Mouse (Mus musculus) neural tube, embryonic 15.5 days (tissue): Measurements from ENCODE around the gene Olfr1513. TPM values are rescaled to one million over a fixed set of nuclear protein-coding genes. Genes with fewer than 3 reads are reported as not detected.
"Not testable (repeated sequence)": the region's sequence is repeated elsewhere in the genome, so short reads cannot be mapped to it uniquely, and the experiment has no call there.

Experiments used
- ATAC-seq: fragments of 200-750 bp; cut with Nextera tagmentation; 2 replicates; pipeline ENCODE4 v1.8.0; 2017; ENCODE audit warnings: mild to moderate bottlenecking, moderate TSS enrichment, moderate library complexity; ENCODE audit not compliant: low FRiP score
- H3K27ac ChIP-seq: fragments of 300-500 bp; sonication (generic); replicated peaks from 2 replicates; pipeline ENCODE4 v1.5.1; 2015; ENCODE audit warnings: mild to moderate bottlenecking, inconsistent platforms
- H3K27me3 ChIP-seq: fragments of 300-500 bp; sonication (generic); replicated peaks from 2 replicates; pipeline ENCODE4 v1.6.1; 2015; ENCODE audit warnings: inconsistent platforms
- H3K36me3 ChIP-seq: fragments of 300-500 bp; sonication (generic); 2 replicates; pipeline ENCODE4 v1.6.1; 2015; ENCODE audit warnings: inconsistent platforms
- H3K4me1 ChIP-seq: fragments of 300-500 bp; sonication (generic); 2 replicates; pipeline ENCODE4 v1.6.1; 2015; ENCODE audit warnings: inconsistent platforms
- H3K4me2 ChIP-seq: fragments of 300-500 bp; sonication (generic); 2 replicates; pipeline ENCODE4 v1.6.1; 2015; ENCODE audit warnings: inconsistent platforms, mild to moderate bottlenecking, moderate library complexity
- H3K4me3 ChIP-seq: fragments of 300-500 bp; sonication (generic); replicated peaks from 2 replicates; pipeline ENCODE4 v1.5.1; 2015; ENCODE audit warnings: mild to moderate bottlenecking, inconsistent platforms
- H3K9ac ChIP-seq: fragments of 300-500 bp; sonication (generic); replicated peaks from 2 replicates; pipeline ENCODE4 v1.6.1; 2015; ENCODE audit warnings: mild to moderate bottlenecking, inconsistent platforms
- H3K9me3 ChIP-seq: fragments of 300-500 bp; sonication (generic); replicated peaks from 2 replicates; pipeline ENCODE4 v1.6.1; 2016; ENCODE audit warnings: inconsistent platforms
- WGBS: fragments of 180-500 bp; shearing (Covaris S2); methylation state at CpG from one replicate; pipeline ENCODE4 v1.1.7; 2015; ENCODE audit warnings: mixed read lengths; 5-methylcytosine and 5-hydroxymethylcytosine counted together
- polyA plus RNA-seq: library from polyadenylated mRNA; unstranded; fragments of >200 nt; fragmentation: Nextera tagmentation; extraction: Ambion mirVana; gene quantifications from 2 replicates; pipeline ENCODE4 v1.2.1, GENCODE M21; 2015

The Olfr1513 gene
- not detected in 2 replicates for polyA plus RNA-seq

GRCm38 (mm10) chr14:52356308-52356707 is at the start of gene Olfr1513:
Gene Olfr1513, minus strand, starts transcription at chr14:52356408.
- H3K4me1 ChIP-seq: no peaks in the 10 kb centered on the region
- no peak for ATAC-seq
- H3K9ac ChIP-seq: no peak within 1 kb of the TSS
- H3K4me2 ChIP-seq: no peak within 1 kb of the TSS
- H3K27ac ChIP-seq: no peak within 1 kb of the TSS
- no peaks in the 10 kb centered on the region for H3K27me3 ChIP-seq
- no peaks in the 10 kb centered on the region for H3K9me3 ChIP-seq
- no peaks in the 10 kb centered on the region for H3K36me3 ChIP-seq
- H3K4me3 ChIP-seq: no peak within 1 kb of the TSS
- 74% methylated on average over 4 of the region's 4 CpGs for WGBS

- Histone ChIP-seq H3K4me3 (no peak within 1 kb of the TSS), H3K27ac (no peak within 1 kb of the TSS), H3K36me3 (no peaks in the 10 kb centered on the region), H3K9ac (no peak within 1 kb of the TSS), H3K9me3 (no peaks in the 10 kb centered on the region), H3K27me3 (no peaks in the 10 kb centered on the region), H3K4me1 (no peaks in the 10 kb centered on the region), H3K4me2 (no peak within 1 kb of the TSS)
- WGBS: 79% methylated on average over 4 of the region's 4 CpGs
- ATAC-seq: no peak
Observed at GRCm38 (mm10) chr14:52397279-52397678, 41.1 kb upstream of the Olfr1513 start, which contains the start of gene Olfr1511. Gene Olfr1511, minus strand, starts transcription at chr14:52397379.

DNA sequence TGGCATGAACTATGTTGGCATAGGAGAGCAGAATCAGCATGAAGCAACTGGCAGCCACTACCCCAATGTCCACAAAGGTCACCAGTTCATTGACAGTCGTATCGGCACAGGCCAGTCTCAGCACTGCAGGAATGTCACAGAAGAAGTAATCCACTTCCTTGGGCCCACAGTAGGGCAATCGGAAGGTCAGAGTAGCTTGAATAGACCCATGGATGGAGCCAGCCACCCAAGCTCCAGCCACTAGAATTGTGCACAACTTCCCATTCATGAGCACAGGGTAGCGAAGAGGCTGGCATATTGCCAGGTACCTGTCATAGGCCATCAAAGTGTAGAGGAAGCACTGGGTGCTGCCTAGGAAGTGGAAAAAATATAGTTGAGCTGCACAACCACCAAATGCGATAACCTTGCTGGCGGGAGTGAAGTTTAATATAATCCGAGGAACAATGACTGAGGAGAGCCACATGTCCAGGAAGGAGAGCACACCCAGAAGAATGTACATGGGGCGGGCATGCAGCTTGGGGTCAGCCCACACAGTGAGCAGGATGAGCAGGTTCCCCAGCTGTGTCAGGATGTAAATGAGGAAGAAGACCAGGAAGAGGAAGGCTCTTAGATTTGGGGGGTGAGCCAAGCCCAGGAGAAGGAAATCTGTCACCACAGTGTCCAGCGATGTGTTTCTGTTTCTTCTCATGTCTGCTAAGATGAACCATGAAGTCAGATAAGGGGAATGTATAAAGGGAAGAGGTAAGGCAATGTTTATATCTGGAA is 34.1 kb upstream of the Olfr1513 start:
- not testable (repeated sequence) for H3K4me3 ChIP-seq, H3K27ac ChIP-seq, H3K9ac ChIP-seq, H3K27me3 ChIP-seq, H3K4me2 ChIP-seq, H3K4me1 ChIP-seq, ATAC-seq, H3K9me3 ChIP-seq, H3K36me3 ChIP-seq
- WGBS: 91% methylated on average over 9 of the region's 9 CpGs

DNA sequence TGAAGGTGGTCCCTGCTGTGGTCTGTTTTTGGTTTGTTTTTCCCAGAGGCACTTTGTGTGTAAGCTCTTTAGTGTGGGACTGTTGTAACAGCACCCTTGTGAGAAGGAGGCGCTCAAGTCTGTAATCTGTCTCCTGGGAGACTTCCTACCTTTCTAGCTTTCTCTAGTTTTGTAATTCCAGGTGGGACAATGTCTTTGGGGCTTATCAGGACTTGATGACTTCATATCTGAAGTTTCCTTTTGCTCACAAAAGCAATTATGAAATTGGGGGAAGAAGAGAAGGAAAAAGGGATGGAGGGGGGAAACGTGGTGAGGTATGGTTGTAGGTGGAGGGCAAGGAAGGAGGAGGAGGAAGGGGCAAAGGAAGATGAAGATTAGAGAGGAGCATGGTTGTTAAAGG is 22.9 kb upstream of the Olfr1513 start, which contains the start of gene Olfr1512:
Gene Olfr1512 (minus strand): TSS at position 101 of the 400 bp plus-strand sequence.
- WGBS: 71% methylated on average over 2 of the region's 2 CpGs

DNA sequence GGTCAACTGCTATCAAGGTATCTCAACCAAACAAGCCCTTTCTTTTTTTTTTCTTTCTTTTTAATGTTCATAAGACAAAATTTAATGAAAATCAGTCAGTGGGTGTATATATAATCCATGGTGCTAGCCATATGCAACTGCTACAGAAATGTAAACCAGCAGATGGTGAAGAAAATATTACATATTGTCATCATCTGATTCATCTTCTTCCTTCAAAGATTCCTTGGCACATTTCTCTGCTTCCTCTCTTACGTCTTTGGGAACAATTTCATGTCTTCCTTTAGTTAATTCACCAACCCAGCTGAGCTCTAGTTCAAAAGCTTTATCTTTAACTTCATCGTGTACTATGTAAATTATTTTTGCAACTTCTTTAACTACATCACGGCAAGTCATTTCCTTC is 12.5 kb upstream of the Olfr1513 start:
- Histone ChIP-seq H3K4me1 (no peaks in the 10 kb centered on the region), H3K9me3 (no peaks in the 10 kb centered on the region), H3K27ac (no peak overlapping the region), H3K36me3 (no peaks in the 10 kb centered on the region), H3K4me3 (no peak overlapping the region), H3K4me2 (no peak overlapping the region), H3K27me3 (no peaks in the 10 kb centered on the region), H3K9ac (no peak overlapping the region)
- 93% methylated on average over 3 of the region's 3 CpGs for WGBS
- no peak for ATAC-seq

More for the DNA sequence above, 22.9 kb upstream of the Olfr1513 start, which contains the start of gene Olfr1512:
- Histone ChIP-seq H3K27me3 (no peaks in the 10 kb centered on the region), H3K9ac (no peak within 1 kb of the TSS), H3K9me3 (no peaks in the 10 kb centered on the region), H3K27ac (no peak within 1 kb of the TSS), H3K4me3 (no peak within 1 kb of the TSS), H3K4me2 (no peak within 1 kb of the TSS), H3K4me1 (no peaks in the 10 kb centered on the region), H3K36me3 (no peaks in the 10 kb centered on the region)
- ATAC-seq: no peak

DNA sequence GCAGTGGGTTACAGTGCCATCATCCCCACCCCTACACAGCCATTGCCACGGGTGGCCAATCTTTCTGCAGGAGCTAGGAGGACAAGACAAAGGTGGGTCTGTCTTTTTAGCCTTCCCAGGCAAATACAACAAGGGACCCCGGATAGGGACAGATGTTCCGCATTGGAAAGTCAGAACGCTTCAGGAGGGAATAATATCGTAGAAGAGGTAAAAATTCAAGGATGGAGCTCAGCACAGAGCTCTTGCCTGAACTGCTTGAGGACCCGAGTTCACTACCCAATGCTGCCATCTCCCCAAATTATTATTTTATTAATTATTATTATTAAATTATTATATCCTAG is 16.7 kb downstream of the Olfr1513 start:
- peak; percentile 26; the same call in 1 of the 2 replicates for ATAC-seq
- H3K27me3 ChIP-seq: no peaks in the 10 kb centered on the region
- peak overlapping the region; percentile 64 for H3K4me2 ChIP-seq
- H3K9me3 ChIP-seq: peaks cover 2% of the 10 kb centered on the region; the same call in 1 of the 2 replicates
- WGBS: 66% methylated on average over 6 of the region's 6 CpGs
- peak overlapping the region; percentile 80 for H3K27ac ChIP-seq
- no peaks in the 10 kb centered on the region for H3K36me3 ChIP-seq
- peak overlapping the region; percentile 40 for H3K4me3 ChIP-seq
- peak overlapping the region; percentile 53 for H3K9ac ChIP-seq
- H3K4me1 ChIP-seq: 0 out of 2 replicates have a peak, but pooled peaks cover 8% of the 10 kb centered on the region

DNA sequence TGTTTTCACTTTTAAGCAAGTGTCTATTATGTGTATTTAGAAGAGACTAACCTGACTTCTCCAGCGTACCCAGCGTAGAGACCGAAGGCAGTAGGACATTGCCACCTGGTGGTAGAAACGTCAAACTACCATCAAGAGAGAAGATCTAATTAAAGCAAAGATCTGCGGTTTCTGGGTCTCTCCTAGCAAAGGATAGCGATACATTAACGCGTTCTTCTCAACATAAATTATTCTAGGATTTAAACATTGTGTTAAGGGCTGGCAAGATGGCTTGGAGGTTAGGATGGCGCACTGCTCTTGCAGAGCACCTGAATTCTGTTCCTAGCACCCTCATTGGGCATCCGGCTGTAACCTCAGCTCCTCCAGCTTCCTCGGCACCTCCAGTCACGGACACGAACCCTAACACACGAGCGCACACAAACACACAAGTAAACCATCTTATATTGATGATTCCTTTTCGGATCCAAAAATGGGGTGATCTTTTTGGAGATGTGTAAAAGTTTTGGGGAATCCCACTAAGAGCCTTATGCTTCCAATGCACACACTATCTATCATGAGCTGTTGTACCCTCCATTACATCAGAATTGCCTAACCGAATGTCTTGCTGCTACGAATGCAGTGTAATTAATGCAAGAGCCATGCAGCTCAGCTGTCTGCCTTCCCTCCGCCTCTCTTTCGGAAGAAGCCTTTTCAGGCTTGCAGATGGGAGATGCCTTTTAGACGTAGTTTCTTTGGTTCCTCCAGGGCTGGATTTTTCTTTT is 17.3 kb downstream of the Olfr1513 start:
- 0 out of 2 replicates have a peak, but pooled peaks cover 8% of the 10 kb centered on the region for H3K4me1 ChIP-seq
- no peaks in the 10 kb centered on the region for H3K36me3 ChIP-seq
- no peaks in the 10 kb centered on the region for H3K27me3 ChIP-seq
- peak overlapping the region; percentile 80 for H3K27ac ChIP-seq
- ATAC-seq: peak; percentile 84
- 18% methylated on average over 21 of the region's 21 CpGs for WGBS
- H3K9ac ChIP-seq: peak overlapping the region; percentile 53
- H3K9me3 ChIP-seq: no peaks in the 10 kb centered on the region
- peak overlapping the region; percentile 64 for H3K4me2 ChIP-seq
- H3K4me3 ChIP-seq: peak overlapping the region; percentile 40

GRCm38 (mm10) chr14:52332171-52332570 is 24.0 kb downstream of the Olfr1513 start:
- Histone ChIP-seq H3K36me3 (no peaks in the 10 kb centered on the region), H3K9ac (no peak overlapping the region), H3K4me1 (peaks cover 6% of the 10 kb centered on the region), H3K27me3 (no peaks in the 10 kb centered on the region), H3K4me2 (no peak overlapping the region), H3K4me3 (no peak overlapping the region), H3K9me3 (no peaks in the 10 kb centered on the region), H3K27ac (0 out of 2 replicates have a peak overlapping the region, but pooled peaks have one; percentile 63)
- 38% methylated on average over 1 of the region's 3 CpGs for WGBS
- ATAC-seq: no peak

- WGBS: 11% methylated on average over 4 of the region's 4 CpGs
- no peak overlapping the region for H3K4me2 ChIP-seq
- peak overlapping the region; percentile 63 for H3K27ac ChIP-seq
- H3K36me3 ChIP-seq: no peaks in the 10 kb centered on the region
- H3K27me3 ChIP-seq: no peaks in the 10 kb centered on the region
- H3K9me3 ChIP-seq: no peaks in the 10 kb centered on the region
- no peak overlapping the region for H3K4me3 ChIP-seq
- no peak for ATAC-seq
- no peak overlapping the region for H3K9ac ChIP-seq
- peaks cover 13% of the 10 kb centered on the region for H3K4me1 ChIP-seq
Observed at GRCm38 (mm10) chr14:52331069-52331750, 25.0 kb downstream of the Olfr1513 start.

- H3K4me1 ChIP-seq: peaks cover 22% of the 10 kb centered on the region
- H3K4me2 ChIP-seq: peak within 1 kb of the TSS; percentile 88
- H3K36me3 ChIP-seq: no peaks in the 10 kb centered on the region
- H3K9me3 ChIP-seq: no peaks in the 10 kb centered on the region
- peak; percentile 79 for ATAC-seq
- under 1% methylated on average over 26 of the region's 26 CpGs for WGBS
- no peaks in the 10 kb centered on the region for H3K27me3 ChIP-seq
- peak within 1 kb of the TSS; percentile 52 for H3K9ac ChIP-seq
- peak within 1 kb of the TSS; percentile 48 for H3K4me3 ChIP-seq
- H3K27ac ChIP-seq: peak within 1 kb of the TSS; percentile 76
Observed at GRCm38 (mm10) chr14:52327910-52328812, 28.0 kb downstream of the Olfr1513 start, which contains the start of gene Sall2. Gene Sall2, minus strand, starts transcription at chr14:52328762.
